In the genomic region with DNA sequence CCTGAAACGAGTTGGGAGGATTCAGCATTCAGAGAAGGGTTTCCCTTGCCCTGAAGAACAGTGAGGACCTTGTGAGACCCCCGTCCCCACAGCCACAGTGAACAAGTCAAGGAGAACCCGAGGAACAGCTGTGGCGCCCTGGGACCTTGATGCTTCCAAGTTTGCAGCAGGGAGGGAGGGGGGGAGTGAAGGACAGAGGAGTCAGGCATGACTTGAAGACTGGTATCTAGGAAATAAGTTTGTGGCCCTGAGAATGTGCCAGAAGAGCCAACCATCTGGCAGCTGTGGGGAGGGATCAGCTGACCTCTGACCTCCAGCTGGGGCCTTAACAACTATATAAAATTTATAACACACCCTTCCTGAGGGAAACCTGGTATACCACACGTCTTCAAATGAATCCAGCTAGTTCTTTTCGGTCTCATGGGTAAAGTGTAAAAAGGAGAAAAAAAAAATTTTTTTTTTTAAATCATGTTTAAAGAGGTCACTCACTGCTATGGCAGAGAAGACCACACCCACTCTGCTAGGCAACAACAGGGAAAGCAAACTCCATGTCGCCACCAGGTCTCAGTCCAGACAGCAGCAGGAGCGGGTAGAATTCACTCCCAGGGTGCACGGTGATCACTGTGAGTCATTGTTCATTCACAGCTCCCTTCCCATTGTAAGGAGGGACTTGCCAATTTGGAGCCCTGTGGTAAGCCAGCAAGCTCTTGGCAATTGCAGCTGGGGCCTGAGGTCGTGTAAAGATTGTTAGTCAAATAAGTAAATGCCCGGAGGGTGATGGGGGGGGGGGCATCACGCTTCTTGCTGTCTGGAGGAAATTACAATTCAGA, we compare ENCODE assay signal across 9 mouse cellular contexts. TPM values are rescaled to one million over a fixed set of nuclear protein-coding genes. Genes with fewer than 3 reads are reported as not detected.
DNase-seq lines count a peak whose midpoint lies in the region; ATAC-seq and TF ChIP-seq lines count a peak whose summit lies in the region.
"Had no signal": no experiment of that assay in that cellular context is flagged by ENCODE, and none has a peak within 500 bp of the region (broad histone marks: within the 10 kb centered on the region; RNA-seq: fewer than 3 reads in every experiment).

No protein-coding gene starts in this region.

- H3K4me3 ChIP-seq in CH12.LX (replicated peaks in 1 of 3; ENCODE audit: low read depth in 2 of 3, low read length in 2 of 3, poor library complexity in 1 of 3), result no peak overlapping the region
- no peak overlapping the region for H3K4me3 ChIP-seq in forebrain, embryonic 11.5 days (ENCODE audit: low read depth, low read length)
- H3K4me3 ChIP-seq: heart, embryonic 13.5 days had no signal

- peak overlapping the region; percentile 90 for H3K9ac ChIP-seq in CH12.LX (ENCODE audit: insufficient read depth, low read depth)
- H3K9ac ChIP-seq in forebrain, embryonic 11.5 days (ENCODE audit: low read length), result no peak overlapping the region
- H3K9ac ChIP-seq: heart, embryonic 13.5 days had no signal

- dilution Hi-C loops in CH12.LX (cut with MboI; ENCODE audit: extremely low pct_ligation_motif_present, extremely low pct_unique_long_range_greater_than_20kb, low sequenced_read_pairs), result no loop called here

- WGBS in forebrain, embryonic 11.5 days, result 35% methylated on average over 12 of the region's 12 CpGs

- H3K27me3 ChIP-seq in CH12.LX (replicated peaks), result no peaks in the 10 kb centered on the region
- H3K27me3 ChIP-seq in forebrain, embryonic 11.5 days (ENCODE audit: control insufficient read depth, insufficient read depth, low read length), result no peaks in the 10 kb centered on the region
- H3K27me3 ChIP-seq: heart, embryonic 13.5 days had no signal

- DNase-seq in heart, adult 11 months, result peak; percentile 90
- DNase-seq in heart, adult 9 months (ENCODE audit: low spot score in 2 of 2), result no peak
- peak; percentile 92 for DNase-seq in CH12.LX (ENCODE audit: extremely low read depth)
- peak; percentile 71 for DNase-seq in forebrain, embryonic 11.5 days (ENCODE audit: low spot score)
- DNase-seq in mesoderm, embryonic 11.5 days (ENCODE audit: low read depth, low spot score), result peak; percentile 73
- no peak for DNase-seq in thymus, postnatal 0 days (ENCODE audit: low spot score)
- DNase-seq in urinary bladder, postnatal 4 days (ENCODE audit: low spot score in 2 of 2), result no peak
- no peak for DNase-seq in frontal cortex, adult 2 months (ENCODE audit: extremely low spot score in 1 of 2, low spot score in 1 of 2)

- peaks cover 39 to 90% of the 10 kb centered on the region in 2 experiments for H3K4me1 ChIP-seq in CH12.LX (ENCODE audit: control insufficient read depth in 1 of 2, insufficient read depth in 2 of 2)
- peaks cover 2% of the 10 kb centered on the region; the same call in 1 of the 2 replicates for H3K4me1 ChIP-seq in forebrain, embryonic 11.5 days (replicated peaks; ENCODE audit: control insufficient read depth, insufficient read depth, low read length)

- peak; percentile 58 for TF ChIP-seq EP300 in CH12.LX (IDR thresholded peaks at IDR 0.05; ENCODE audit: low read length)

- H3K36me3 ChIP-seq in CH12.LX (replicated peaks in 1 of 2; ENCODE audit: control insufficient read depth in 1 of 2, insufficient read depth in 1 of 2, low read length in 1 of 2), result no peaks in the 10 kb centered on the region
- H3K36me3 ChIP-seq in forebrain, embryonic 11.5 days (ENCODE audit: control insufficient read depth, insufficient read depth, low read length), result no peaks in the 10 kb centered on the region
- H3K36me3 ChIP-seq: heart, embryonic 13.5 days had no signal

- H3K4me2 ChIP-seq in CH12.LX (ENCODE audit: insufficient read depth, low read depth, poor library complexity, severe bottlenecking), result peak overlapping the region; percentile 83
- no peak overlapping the region for H3K4me2 ChIP-seq in forebrain, embryonic 11.5 days (ENCODE audit: low read depth, low read length, severe bottlenecking)
- H3K4me2 ChIP-seq: heart, embryonic 13.5 days had no signal

- no peak; the same call in 1 of the 2 replicates for TF ChIP-seq RAD21 in CH12.LX (IDR thresholded peaks at IDR 0.05; ENCODE audit: low read depth, low read length)

- peak; percentile 87 for ATAC-seq in forebrain, embryonic 11.5 days (replicated peaks; ENCODE audit: low FRiP score)

- in situ Hi-C loops in CH12.LX (cut with MboI; ENCODE audit: low pct_ligation_motif_present, low pct_unique_long_range_greater_than_20kb, low sequenced_read_pairs), result loop anchor here (5.0 kb wide), 2 partner anchors 50 to 65 kb away; no protein-coding TSS in a partner anchor

- peak; percentile 51; the same call in 1 of the 2 replicates for TF ChIP-seq POLR2A in CH12.LX (IDR thresholded peaks at IDR 0.05; ENCODE audit: low read depth, low read length)

- no peaks in the 10 kb centered on the region for H3K79me2 ChIP-seq in CH12.LX (replicated peaks; ENCODE audit: control insufficient read depth, extremely low read depth, insufficient read depth, poor library complexity, severe bottlenecking)

- no peak for TF ChIP-seq CTCF in CH12.LX (conservative IDR thresholded peaks at IDR 0.05 in 1 of 2, IDR thresholded peaks at IDR 0.05 in 1 of 2; ENCODE audit: low read depth in 2 of 2, low read length in 2 of 2)

- no peaks in the 10 kb centered on the region for H3K9me3 ChIP-seq in CH12.LX (replicated peaks; ENCODE audit: low read length)
- H3K9me3 ChIP-seq in forebrain, embryonic 11.5 days (ENCODE audit: control insufficient read depth, low read length), result no peaks in the 10 kb centered on the region
- H3K9me3 ChIP-seq: heart, embryonic 13.5 days had no signal

- H3K27ac ChIP-seq in CH12.LX (ENCODE audit: insufficient read depth, low read depth), result peak overlapping the region; percentile 97
- H3K27ac ChIP-seq in forebrain, embryonic 11.5 days (ENCODE audit: low read depth, low read length), result peak overlapping the region; percentile 64; the same call in 1 of the 2 replicates
- H3K27ac ChIP-seq: heart, embryonic 13.5 days had no signal

TF ChIP-seq in CH12.LX, 34 proteins besides CTCF, POLR2A, EP300 and RAD21 (continues in another document):
- TF ChIP-seq JUND (conservative IDR thresholded peaks at IDR 0.05; ENCODE audit: low read depth, low read length) (no peak; the same call in 1 of the 2 replicates), ZC3H11A (IDR thresholded peaks at IDR 0.05; ENCODE audit: low read depth, low read length) (no peak), POLR2AphosphoS2 (IDR thresholded peaks at IDR 0.05; ENCODE audit: low read depth, low read length) (no peak), TCF12 (IDR thresholded peaks at IDR 0.05; ENCODE audit: low read depth, low read length) (peak; percentile 85), BHLHE40 (IDR thresholded peaks at IDR 0.05; ENCODE audit: low read depth, low read length) (peak; percentile 84), PAX5 (IDR thresholded peaks at IDR 0.05; ENCODE audit: low read length) (no peak), E2F4 (IDR thresholded peaks at IDR 0.05; ENCODE audit: insufficient replicate concordance, low read depth, low read length) (no peak), ELF1 (IDR thresholded peaks at IDR 0.05; ENCODE audit: low read depth, low read length) (0 out of 2 replicates have a peak, but pooled peaks have one; percentile 11), ZNF384 (IDR thresholded peaks at IDR 0.05; ENCODE audit: low read depth, low read length) (peak; percentile 71), KAT2A (IDR thresholded peaks at IDR 0.05; ENCODE audit: insufficient replicate concordance, low read length) (0 out of 2 replicates have a peak, but pooled peaks have one; percentile 45), HCFC1 (IDR thresholded peaks at IDR 0.05; ENCODE audit: low read depth, low read length) (0 out of 2 replicates have a peak, but pooled peaks have one; percentile 16), USF1 (IDR thresholded peaks at IDR 0.05; ENCODE audit: low read depth, low read length) (no peak), RCOR1 (conservative IDR thresholded peaks at IDR 0.05; ENCODE audit: low read depth, low read length) (peak; percentile 38; the same call in 1 of the 2 replicates), MAFK (IDR thresholded peaks at IDR 0.05; ENCODE audit: insufficient replicate concordance, low read length) (0 out of 2 replicates have a peak, but pooled peaks have one; percentile 46), TBP (conservative IDR thresholded peaks at IDR 0.05; ENCODE audit: low read depth, low read length) (no peak), MAZ (IDR thresholded peaks at IDR 0.05; ENCODE audit: low read depth, low read length) (peak; percentile 90), MYC (IDR thresholded peaks at IDR 0.05; ENCODE audit: low read depth, low read length) (peak; percentile 82), CHD1 (IDR thresholded peaks at IDR 0.05; ENCODE audit: low read depth, low read length) (peak; percentile 82; the same call in 1 of the 2 replicates), ZMIZ1 (IDR thresholded peaks at IDR 0.05; ENCODE audit: low read depth, low read length) (no peak; the same call in 1 of the 2 replicates), UBTF (IDR thresholded peaks at IDR 0.05; ENCODE audit: low read depth, low read length) (0 out of 2 replicates have a peak, but pooled peaks have one; percentile 37), IRF4 (IDR thresholded peaks at IDR 0.05; ENCODE audit: low read depth, low read length) (peak; percentile 82), CHD2 (IDR thresholded peaks at IDR 0.05; ENCODE audit: low read length) (peak; percentile 76), SMC3 (IDR thresholded peaks at IDR 0.05; ENCODE audit: low read depth, low read length) (peak; percentile 35), SIN3A (IDR thresholded peaks at IDR 0.05; ENCODE audit: low read length) (peak; percentile 84), USF2 (conservative IDR thresholded peaks at IDR 0.05; ENCODE audit: low read depth, low read length) (no peak), GABPA (IDR thresholded peaks at IDR 0.05; ENCODE audit: insufficient replicate concordance, low read depth, low read length) (no peak), NRF1 (IDR thresholded peaks at IDR 0.05; ENCODE audit: low read depth, low read length) (no peak), MXI1 (IDR thresholded peaks at IDR 0.05; ENCODE audit: low read depth, low read length) (peak; percentile 64; the same call in 1 of the 2 replicates), MEF2A (IDR thresholded peaks at IDR 0.05; ENCODE audit: borderline replicate concordance, low read depth, low read length) (peak; percentile 87), ZKSCAN1 (IDR thresholded peaks at IDR 0.05; ENCODE audit: borderline replicate concordance, low read depth, low read length) (no peak)

RNA-seq across cellular contexts. Expression of a gene that starts 58.3 kb away (rescaled TPM):
- total RNA-seq in CH12.LX (2012; rRNA removed) (149 and 174 TPM in 2 replicates), CH12.LX (2014; rRNA removed) (65.1 and 71.8 TPM in 2 replicates)
- polyA plus RNA-seq in CH12.LX (2012; ENCODE audit: insufficient read length, low read depth), result 133 and 137 TPM in 2 replicates
- polyA plus RNA-seq in forebrain, embryonic 11.5 days (2014; fragmentation: Nextera tagmentation; extraction: Ambion mirVana), result 73.8 and 82.0 TPM in 2 replicates
- 109 and 131 TPM in 2 replicates for polyA plus RNA-seq in thymus, postnatal 0 days (2015; fragmentation: Nextera tagmentation; extraction: Ambion mirVana)
- polyA plus RNA-seq in frontal cortex, adult 2 months (2012; rRNA removed), result 32.5 and 35.4 TPM in 2 replicates

Comparison
In these comparisons a context has a peak if more than half of its experiments do, and no peak if none do; other contexts are left out.
1. DNase-seq: peak in heart, adult 11 months (single experiment), CH12.LX (single experiment), forebrain, embryonic 11.5 days (single experiment) and mesoderm, embryonic 11.5 days (single experiment); none in heart, adult 9 months (0 of 2), thymus, postnatal 0 days (single experiment), urinary bladder, postnatal 4 days (0 of 2) and frontal cortex, adult 2 months (0 of 2).